Mouse (Mus musculus) midbrain, postnatal 0 days (tissue): ENCODE data around the gene Slc1a5. TPM values are rescaled to one million over a fixed set of nuclear protein-coding genes. Genes with fewer than 3 reads are reported as not detected.

Source experiments
- ATAC-seq: fragments of 200-750 bp; cut with Nextera tagmentation; 2 replicates; pipeline ENCODE4 v1.8.0; 2017; ENCODE audit warnings: moderate number of reproducible peaks, mild to moderate bottlenecking, moderate TSS enrichment, moderate library complexity; ENCODE audit not compliant: low FRiP score
- DNase-seq: peaks from one replicate; pipeline ENCODE4 v3.0.0-alpha.2; 2015; ENCODE audit warnings: low spot score
- H3K27ac ChIP-seq: fragments of 300-500 bp; sonication (generic); 2 replicates; pipeline ENCODE4 v1.5.1; 2014; ENCODE audit warnings: low read depth, mild to moderate bottlenecking, low read length, mixed read lengths
- H3K27me3 ChIP-seq: fragments of 300-500 bp; sonication (generic); 2 replicates; pipeline ENCODE4 v1.6.1; 2014; ENCODE audit warnings: low read length, control low read depth, mixed read lengths; ENCODE audit not compliant: insufficient read depth
- H3K36me3 ChIP-seq: fragments of 300-500 bp; sonication (generic); 2 replicates; pipeline ENCODE4 v1.6.1; 2014; ENCODE audit warnings: low read length, control low read depth, mixed read lengths; ENCODE audit not compliant: insufficient read depth
- H3K4me1 ChIP-seq: fragments of 300-500 bp; sonication (generic); 2 replicates; pipeline ENCODE4 v1.6.1; 2014; ENCODE audit warnings: mild to moderate bottlenecking, control low read depth, antibody characterized with exemption, low read length, mixed read lengths; ENCODE audit not compliant: insufficient read depth
- H3K4me2 ChIP-seq: fragments of 300-500 bp; sonication (generic); 2 replicates; pipeline ENCODE4 v1.6.1; 2014; ENCODE audit warnings: low read depth, mild to moderate bottlenecking, low read length, mixed read lengths; ENCODE audit not compliant: poor library complexity, severe bottlenecking
- H3K4me3 ChIP-seq: fragments of 300-500 bp; sonication (generic); 2 replicates; pipeline ENCODE4 v1.5.1; 2014; ENCODE audit warnings: low read depth, mild to moderate bottlenecking, low read length, moderate library complexity
- H3K9ac ChIP-seq: fragments of 300-500 bp; sonication (generic); replicated peaks from 2 replicates; pipeline ENCODE4 v1.6.1; 2014; ENCODE audit warnings: mild to moderate bottlenecking, low read length, moderate library complexity, mixed read lengths; ENCODE audit not compliant: poor library complexity, severe bottlenecking
- H3K9me3 ChIP-seq: fragments of 300-500 bp; sonication (generic); 2 replicates; pipeline ENCODE4 v1.6.1; 2016; ENCODE audit warnings: low read length, control low read depth
- CTCF ChIP-seq: IDR thresholded peaks from 2 replicates; pipeline ENCODE4 v1.5.1; 2016; ENCODE audit warnings: antibody characterized with exemption, mild to moderate bottlenecking
- WGBS: fragments of 180-500 bp; shearing (Covaris S2); extraction: QIAGEN DNeasy Blood & Tissue Kit; methylation state at CpG from one replicate; pipeline ENCODE4 v1.1.7; 2014; 5-methylcytosine and 5-hydroxymethylcytosine counted together
- polyA plus RNA-seq: library from polyadenylated mRNA; unstranded; fragments of >200 nt; fragmentation: Nextera tagmentation; extraction: Ambion mirVana; gene quantifications from 2 replicates; pipeline ENCODE4 v1.2.1, GENCODE M21; 2015
- total RNA-seq: library from RNA; depleted of rRNA; stranded (reverse); fragments of >200 nt; gene quantifications from 2 replicates; pipeline ENCODE4 v1.2.3, GENCODE M21; 2014

The Slc1a5 gene
- total and polyA plus RNA-seq, 2 experiments from 2014 or later = 9.2 to 15.2 TPM

- no peak overlapping the region for H3K9ac ChIP-seq
- H3K9me3 ChIP-seq = no peaks in the 10 kb centered on the region
- WGBS = 82% methylated on average over 4 of the region's 4 CpGs
- no peak overlapping the region for H3K4me2 ChIP-seq
- H3K36me3 ChIP-seq = peaks cover 85% of the 10 kb centered on the region
- no peak for TF ChIP-seq CTCF
- no peaks in the 10 kb centered on the region for H3K4me1 ChIP-seq
- DNase-seq = no peak
- H3K27ac ChIP-seq = no peak overlapping the region
- no peak for ATAC-seq
- H3K4me3 ChIP-seq = no peak overlapping the region
- H3K27me3 ChIP-seq = no peaks in the 10 kb centered on the region
These were observed 46.1 kb downstream of the Slc1a5 start for GRCm38 (mm10) chr7:16827274-16827673.

DNA sequence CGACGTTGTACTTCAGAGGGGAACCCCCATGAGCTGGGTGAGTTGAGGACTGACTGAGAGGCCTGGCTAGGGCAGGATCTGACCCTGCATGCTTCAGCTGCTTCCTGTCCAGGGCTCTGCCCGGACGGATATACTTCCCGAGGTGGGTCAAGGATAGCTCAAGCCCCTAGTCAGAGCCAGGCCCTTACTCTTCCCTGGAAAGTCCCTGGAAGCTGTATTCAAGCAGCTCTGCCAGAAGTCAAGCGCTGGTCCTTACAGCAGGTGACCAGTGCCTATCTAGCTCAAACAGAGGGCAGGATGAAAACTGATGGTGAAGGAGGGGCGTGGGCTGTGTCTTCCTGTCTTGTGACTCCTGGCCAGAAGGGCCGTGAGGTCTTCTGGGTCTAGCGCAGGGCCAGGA, 49.3 kb downstream of the Slc1a5 start:
- Histone ChIP-seq H3K27ac (no peak overlapping the region), H3K36me3 (peaks cover 90% of the 10 kb centered on the region), H3K4me3 (no peak overlapping the region), H3K27me3 (no peaks in the 10 kb centered on the region), H3K9ac (no peak overlapping the region), H3K9me3 (no peaks in the 10 kb centered on the region), H3K4me2 (no peak overlapping the region), H3K4me1 (no peaks in the 10 kb centered on the region)
- ATAC-seq = no peak
- 89% methylated on average over 9 of the region's 9 CpGs for WGBS
- no peak for TF ChIP-seq CTCF
- no peak for DNase-seq

- WGBS = 92% methylated on average over 18 of the region's 18 CpGs
- TF ChIP-seq CTCF = no peak
These were observed 57.0 kb downstream of the Slc1a5 start for GRCm38 (mm10) chr7:16837916-16838803.

GRCm38 (mm10) chr7:16838804-16839426, 57.8 kb downstream of the Slc1a5 start:
- Histone ChIP-seq H3K4me3 (no peak overlapping the region), H3K9ac (no peak overlapping the region), H3K4me1 (peaks cover 5% of the 10 kb centered on the region), H3K36me3 (peaks cover 55% of the 10 kb centered on the region), H3K9me3 (no peaks in the 10 kb centered on the region), H3K27ac (no peak overlapping the region), H3K27me3 (no peaks in the 10 kb centered on the region), H3K4me2 (no peak overlapping the region)
- 82% methylated on average over 6 of the region's 6 CpGs for WGBS
- TF ChIP-seq CTCF = no peak
- DNase-seq (no peak), ATAC-seq (no peak)

More at GRCm38 (mm10) chr7:16837916-16838803, 57.0 kb downstream of the Slc1a5 start:
- Histone ChIP-seq H3K9ac (no peak overlapping the region), H3K4me2 (no peak overlapping the region), H3K27me3 (no peaks in the 10 kb centered on the region), H3K9me3 (no peaks in the 10 kb centered on the region), H3K36me3 (peaks cover 61% of the 10 kb centered on the region), H3K4me3 (no peak overlapping the region), H3K27ac (no peak overlapping the region), H3K4me1 (no peaks in the 10 kb centered on the region)
- DNase-seq (no peak), ATAC-seq (no peak)

GRCm38 (mm10) chr7:16839427-16840108, 58.4 kb downstream of the Slc1a5 start:
- Histone ChIP-seq H3K27me3 (no peaks in the 10 kb centered on the region), H3K4me1 (peaks cover 11% of the 10 kb centered on the region), H3K27ac (no peak overlapping the region), H3K36me3 (peaks cover 49% of the 10 kb centered on the region), H3K4me2 (no peak overlapping the region), H3K4me3 (no peak overlapping the region), H3K9me3 (no peaks in the 10 kb centered on the region), H3K9ac (no peak overlapping the region)
- DNase-seq = no peak
- ATAC-seq = no peak
- TF ChIP-seq CTCF = no peak
- 97% methylated on average over 12 of the region's 12 CpGs for WGBS
